Mouse (Mus musculus) thymus, postnatal 25 days (tissue): ENCODE results near the gene Lpar3.
"Not testable (repeated sequence)": the region's sequence is repeated elsewhere in the genome, so short reads cannot be mapped to it uniquely, and the experiment has no call there.

Experiments
- DNase-seq: peaks from one replicate; pipeline ENCODE4 v3.0.0; 2022

Gene Lpar3

DNA sequence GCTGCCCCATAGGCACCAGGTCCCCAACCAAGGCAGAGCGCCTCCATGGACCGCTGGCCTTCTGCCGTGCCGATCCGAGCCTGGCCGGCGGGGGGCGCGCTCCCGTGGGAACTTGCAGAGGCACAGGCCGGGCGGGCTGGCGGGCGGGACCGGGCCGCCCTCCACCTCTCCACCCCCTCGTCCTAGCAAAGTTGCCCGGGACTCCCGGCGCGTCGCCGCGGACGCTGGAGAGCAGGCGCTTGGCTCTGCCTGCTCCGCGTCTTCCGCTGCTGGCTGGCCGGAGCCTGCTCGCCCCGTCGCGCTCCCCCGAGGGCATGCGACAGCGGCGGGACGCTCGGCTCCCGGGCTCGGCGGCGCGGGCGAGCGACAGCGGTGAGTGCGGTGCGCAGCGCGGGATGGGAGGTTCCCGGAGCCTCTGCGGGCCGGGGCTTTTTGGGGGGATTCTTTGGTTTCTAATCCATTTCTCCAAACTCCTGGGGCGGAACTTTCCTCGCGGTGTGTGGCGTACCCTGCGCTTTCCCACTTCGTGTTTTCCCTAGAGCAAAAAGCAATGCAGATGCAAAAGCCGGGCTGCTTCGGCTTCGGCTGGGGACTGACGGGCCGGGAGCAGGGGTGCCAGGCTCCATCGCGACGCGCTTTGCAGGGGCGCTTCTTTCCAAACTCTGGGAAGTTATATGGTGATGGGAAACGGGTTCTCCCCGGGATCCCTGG is at the start of gene Lpar3:
Gene Lpar3 (plus strand): TSS at position 188 of the 711 bp plus-strand sequence.
- DNase-seq: peak; percentile 20

DNA sequence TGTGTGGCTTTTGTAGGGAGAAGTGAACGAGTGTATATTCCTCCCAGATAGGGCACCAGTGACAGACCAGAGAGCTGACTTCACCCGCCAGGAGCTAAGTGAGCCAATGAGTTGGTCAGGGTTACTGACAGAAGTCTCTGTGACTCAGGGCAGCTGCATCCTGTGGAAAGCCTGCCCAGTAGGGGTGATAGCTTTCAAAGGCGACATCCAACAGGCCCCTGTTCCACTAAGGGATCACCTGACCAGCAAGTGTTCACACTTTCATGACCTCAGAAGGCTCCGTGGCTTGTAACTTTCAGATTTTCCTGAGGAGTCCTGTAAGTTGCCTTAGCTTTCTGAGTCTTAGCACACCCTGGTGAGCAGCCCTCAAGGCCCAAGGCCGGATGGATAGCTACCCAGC is 47.7 kb upstream of the Lpar3 start:
- DNase-seq: no peak

DNA sequence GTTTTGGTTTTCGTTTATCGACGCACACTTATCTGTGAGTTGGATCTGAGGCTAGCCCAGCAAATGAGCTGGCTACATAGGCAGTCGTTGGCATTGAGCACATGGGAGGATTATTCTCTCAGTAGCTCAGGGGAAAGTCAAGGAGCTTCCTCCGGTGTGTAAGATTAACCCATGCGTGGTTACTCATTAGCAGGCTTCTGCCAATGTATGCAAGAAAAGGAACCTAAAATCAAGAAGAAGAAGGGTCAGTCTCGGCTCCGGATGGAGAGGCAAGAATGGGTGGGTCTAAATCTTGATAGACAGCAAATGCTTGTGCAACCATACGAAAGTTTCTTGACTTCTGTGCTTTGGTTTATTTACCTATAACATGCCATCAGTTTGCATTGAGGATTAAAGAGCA is 46.5 kb upstream of the Lpar3 start:
- no peak for DNase-seq

DNA sequence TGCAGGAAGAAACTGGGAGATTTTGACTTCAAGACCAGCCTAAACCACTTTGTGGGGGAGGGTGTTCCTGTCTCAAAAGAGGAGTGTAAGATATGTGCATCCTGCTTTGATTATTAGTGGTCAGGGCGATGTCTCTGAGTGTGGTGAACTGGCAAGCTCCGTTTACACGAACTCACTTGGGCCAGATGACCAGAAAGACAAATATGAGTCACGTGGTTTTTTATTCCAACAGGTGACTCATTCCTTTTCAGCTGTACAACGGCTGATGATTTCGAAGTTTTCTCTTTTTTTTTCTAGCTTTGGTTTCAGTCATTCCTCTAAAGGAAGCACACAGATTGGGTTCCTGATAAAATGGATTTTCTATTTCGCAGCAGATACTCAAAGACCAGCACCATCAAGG is 43.5 kb upstream of the Lpar3 start:
- DNase-seq: no peak

DNA sequence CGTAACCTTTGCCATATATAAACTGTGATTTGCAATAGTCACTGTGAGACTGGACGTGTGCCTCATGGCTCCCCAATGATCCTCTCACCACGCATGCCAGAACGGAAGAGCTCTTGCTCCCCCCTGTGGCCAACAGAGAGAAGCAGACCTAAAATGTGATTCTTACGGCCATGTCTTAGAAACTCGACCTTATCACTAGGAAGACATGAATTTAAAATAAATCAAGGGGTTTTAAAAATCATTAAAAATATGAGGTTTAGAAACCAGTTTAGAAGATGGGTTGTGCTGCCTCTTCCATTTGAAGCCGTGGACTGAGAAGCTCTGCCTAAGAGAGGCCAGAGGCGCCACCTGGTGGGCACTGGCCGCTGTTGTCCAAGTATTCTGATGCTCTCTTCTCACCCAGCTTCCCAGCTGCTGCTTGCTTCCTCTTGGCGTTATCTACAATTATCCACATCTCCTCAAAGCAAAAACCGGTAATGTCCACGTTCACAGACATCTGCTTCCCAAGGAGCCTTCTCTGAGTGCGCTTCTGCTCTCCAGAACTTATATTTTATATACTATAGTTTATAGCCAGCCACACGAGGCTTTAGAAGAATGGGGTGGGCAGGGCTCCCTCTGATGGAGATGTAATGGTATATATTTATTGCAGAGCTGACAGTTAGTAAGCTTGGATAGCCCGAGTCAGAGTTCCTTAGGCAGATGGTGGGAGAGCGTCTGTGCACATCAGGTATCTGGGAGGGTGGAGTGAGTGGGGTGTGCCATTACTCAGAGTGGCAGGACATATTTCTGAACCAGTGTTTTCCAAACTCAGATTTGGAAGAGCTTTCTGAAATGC is 42.8 kb upstream of the Lpar3 start:
- DNase-seq: peak; percentile 83

DNA sequence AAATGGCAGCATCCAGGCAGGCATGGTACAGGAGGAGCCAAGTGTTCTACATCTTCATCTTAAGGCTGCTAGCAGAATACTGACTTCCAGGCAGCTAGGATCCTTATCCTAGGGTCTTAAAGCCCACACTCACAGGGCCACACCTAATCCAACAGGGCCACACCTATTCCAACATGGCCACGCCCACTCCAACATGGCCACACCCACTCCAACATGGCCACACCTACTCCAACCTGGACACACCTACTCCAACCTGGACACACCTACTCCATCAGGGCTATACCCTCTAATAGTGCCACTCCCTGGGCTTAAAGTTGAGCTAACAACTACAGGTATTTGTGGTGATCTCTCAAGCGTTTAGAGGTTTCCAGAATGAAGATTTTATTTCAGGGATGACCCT is 40.4 kb upstream of the Lpar3 start:
- DNase-seq: no peak

DNA sequence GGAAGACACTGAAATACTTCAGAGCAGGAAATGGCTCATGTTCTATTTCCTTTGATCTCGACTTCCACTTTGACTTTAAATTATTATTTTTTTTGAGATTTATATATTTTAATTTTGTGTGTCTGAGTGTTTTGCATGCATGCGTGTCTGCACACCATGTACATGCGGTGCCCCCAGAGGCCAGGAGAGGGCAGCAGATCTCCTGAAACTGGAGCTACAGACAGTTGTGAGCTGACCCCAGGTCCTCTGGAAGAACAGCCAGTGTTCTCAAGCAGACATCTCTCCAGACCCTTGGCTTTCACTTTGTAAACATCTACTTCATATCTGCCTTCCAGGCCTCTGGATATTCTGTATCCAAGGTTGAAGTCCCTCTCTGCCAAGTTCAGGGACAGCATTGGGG is 39.8 kb upstream of the Lpar3 start:
- peak; percentile 73 for DNase-seq

DNA sequence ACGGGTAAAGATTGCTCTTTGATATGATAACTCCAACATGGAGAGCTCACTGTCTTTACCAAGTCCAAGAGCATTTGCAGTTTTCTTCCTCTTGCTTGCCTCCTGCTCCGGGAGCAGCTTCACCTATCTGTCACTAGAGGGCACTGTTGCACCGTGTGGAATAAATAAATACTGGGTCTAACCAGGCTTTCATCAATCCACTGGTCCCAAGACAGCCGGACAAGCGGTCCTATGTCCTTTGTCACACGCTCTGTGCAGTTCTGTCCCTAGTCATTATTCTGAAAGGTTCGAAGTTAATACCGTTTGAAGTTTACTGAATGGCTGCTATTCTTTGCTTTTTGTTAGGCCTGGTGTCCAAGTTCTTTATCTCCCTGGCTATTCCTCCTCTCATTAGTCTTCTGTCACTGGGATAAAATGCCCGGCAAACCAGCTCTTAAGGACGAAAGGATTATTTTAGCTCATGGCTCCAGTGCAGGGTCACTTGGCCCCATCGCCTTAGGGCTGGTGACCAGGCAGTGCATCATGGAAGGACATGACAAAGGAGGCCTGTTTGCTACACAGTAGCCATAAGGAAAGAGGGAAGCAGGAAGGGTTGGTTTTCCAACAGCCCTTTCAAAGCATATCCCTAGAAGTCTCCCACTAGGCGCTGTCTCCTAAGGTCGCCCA is 35.6 kb upstream of the Lpar3 start:
- peak; percentile 49 for DNase-seq

DNA sequence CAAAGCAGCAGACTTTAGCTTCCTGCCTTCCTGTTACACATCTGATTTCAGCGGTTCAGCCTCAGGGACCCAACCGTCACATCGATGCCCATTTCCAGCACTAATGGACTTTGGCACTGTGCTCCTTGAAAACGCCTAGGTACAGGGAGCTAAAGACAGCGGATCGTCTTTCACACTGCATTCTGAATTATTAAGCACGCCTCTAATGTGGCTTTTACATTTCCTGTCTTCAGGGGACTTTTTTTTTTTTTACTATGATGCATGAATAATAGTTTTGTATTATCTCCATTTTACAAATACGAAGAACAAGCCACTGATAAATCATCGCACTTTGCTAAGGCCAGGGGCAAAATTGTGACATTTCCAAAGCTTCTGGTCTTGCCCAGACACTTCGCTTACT is 34.7 kb upstream of the Lpar3 start:
- no peak for DNase-seq

DNA sequence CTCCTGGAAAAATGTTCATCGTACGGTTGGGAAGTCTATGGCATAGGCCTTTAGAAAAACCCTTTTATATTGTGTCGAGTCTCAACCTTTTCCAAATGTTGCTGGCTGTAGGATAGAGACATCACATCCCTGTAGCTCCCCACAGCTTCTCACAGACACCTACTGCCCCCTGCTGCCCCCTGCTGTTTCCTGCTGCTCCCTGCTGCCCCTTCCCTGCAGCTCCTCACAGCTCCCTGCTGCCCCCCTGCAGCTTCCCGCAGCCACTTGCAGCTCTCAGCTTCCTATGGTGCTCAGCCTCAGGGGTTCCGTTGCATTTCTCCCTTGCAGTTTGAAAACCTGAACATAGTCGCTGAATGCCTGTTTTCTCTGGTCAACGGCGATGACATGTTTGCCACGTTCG is 30.8 kb upstream of the Lpar3 start:
- peak; percentile 23 for DNase-seq

DNA sequence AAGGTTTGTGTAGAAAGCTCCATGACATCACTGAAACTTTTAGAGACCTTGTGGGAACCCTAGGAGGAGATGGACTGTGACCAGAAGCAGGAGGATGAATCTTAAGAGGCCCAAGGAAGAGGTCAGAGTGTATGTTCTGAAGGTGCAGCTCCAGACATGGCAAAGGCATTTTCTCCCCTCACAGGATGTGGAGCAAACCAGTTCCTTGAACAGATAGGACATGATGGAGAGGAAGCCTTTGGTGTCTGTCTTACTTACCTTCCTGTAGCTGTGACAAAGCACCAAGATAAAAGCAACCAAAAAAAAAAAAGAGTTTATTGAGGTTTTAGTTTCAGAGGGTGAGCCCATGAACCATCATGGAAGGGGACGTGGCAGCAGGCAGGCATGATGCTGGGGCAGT is 28.3 kb upstream of the Lpar3 start:
- DNase-seq: peak; percentile 18

DNA sequence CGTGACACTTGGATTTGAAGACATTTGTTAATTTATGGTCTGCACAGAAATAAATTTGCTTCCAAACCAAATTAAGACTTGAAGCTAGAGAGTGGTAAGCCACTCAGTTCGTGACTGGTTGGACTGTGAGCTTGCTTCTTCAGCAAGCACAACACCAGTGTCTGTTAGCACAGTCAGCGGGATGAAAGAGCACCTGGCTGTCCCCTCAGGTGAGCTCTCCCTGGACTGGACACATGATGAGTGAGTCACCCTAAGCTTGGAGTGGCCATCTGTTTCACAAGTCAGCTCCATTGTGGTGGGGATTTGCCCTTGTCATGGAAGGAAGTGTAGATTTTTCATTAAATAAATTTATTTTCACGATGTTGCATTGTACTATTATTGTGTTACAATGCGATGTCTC is 25.6 kb upstream of the Lpar3 start:
- DNase-seq: no peak

DNA sequence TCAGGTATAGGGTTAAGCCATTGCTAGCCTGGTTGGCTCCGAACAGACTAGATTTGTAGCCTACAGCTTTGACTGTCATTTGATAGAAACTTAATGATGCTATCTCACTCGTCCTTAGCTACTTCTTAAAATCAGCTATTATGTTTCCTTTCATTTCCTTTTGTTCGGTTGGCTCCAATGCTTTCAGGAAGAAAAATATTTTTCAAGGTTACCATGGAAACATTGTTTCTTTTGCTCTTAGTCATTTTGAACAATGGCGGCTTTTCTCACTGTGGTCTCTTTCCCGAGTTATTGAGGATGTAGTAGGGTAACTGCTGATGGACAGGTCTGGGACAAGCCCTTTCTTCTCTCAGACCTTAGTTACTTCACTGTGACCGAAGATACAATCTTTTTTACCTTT is 24.5 kb upstream of the Lpar3 start:
- no peak for DNase-seq

DNA sequence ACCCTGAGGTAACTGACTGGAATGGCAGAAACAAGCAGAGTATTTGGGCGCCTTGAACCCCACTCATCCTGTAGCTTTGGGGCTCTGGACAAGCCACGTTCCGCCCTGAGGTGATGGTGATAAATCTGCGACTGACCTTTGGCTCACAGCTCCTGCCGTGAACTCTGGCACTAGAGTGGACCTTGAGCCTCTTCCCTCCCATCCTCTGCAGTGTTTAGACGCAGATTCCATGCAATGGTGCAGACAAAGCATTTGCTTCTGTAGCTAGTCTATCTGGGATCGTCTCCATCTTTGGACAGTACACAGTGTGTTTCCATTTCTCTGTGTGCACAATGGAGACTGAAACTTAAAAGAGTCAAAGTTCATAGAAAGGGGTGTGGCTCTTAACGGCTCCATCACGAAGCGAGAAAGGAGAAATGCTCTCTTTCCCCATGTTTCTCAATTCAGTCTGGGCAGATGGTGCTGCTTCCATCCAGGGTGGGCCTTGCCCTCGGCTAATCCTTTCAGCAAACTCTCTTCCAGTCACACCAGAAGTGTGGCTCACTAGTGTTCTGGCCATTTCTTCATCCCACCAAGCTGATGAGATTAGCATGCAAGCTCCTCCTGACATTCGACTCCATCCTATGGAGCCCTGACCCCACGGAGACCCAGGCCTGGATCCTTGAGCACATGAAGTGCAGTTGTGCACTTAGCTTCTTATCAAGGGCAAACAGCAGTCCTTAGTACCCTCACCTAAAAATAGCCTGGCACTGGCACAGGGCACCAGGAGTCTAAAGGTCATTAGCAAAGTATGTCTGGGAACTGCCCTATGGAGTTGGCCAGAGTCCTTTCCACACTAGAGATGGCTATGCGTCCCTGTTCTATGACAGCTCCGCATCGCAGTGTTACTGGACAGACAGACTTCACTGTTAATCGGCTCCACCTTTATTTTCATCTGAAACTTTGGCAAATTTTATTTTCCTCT is 23.7 kb upstream of the Lpar3 start:
- no peak for DNase-seq

DNA sequence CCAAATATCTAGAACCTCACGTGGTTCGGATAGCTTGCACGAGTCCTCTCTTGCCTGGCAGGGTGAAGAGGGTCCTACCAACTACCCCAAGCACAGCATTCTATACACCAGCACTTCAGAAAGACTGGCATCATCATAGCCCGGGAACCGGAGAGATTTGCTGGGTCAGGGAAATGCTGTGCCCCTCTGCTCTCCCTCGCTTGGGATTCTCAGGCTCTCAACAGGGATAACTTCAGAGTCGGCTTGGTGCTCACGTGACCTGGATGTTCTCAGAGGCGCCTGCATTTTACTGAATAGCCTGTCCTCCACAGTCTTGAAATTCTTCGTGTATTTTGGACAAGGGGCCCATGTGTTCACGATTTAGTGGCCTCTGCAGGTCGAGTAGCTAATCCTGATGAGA is 23.0 kb upstream of the Lpar3 start:
- no peak for DNase-seq

DNA sequence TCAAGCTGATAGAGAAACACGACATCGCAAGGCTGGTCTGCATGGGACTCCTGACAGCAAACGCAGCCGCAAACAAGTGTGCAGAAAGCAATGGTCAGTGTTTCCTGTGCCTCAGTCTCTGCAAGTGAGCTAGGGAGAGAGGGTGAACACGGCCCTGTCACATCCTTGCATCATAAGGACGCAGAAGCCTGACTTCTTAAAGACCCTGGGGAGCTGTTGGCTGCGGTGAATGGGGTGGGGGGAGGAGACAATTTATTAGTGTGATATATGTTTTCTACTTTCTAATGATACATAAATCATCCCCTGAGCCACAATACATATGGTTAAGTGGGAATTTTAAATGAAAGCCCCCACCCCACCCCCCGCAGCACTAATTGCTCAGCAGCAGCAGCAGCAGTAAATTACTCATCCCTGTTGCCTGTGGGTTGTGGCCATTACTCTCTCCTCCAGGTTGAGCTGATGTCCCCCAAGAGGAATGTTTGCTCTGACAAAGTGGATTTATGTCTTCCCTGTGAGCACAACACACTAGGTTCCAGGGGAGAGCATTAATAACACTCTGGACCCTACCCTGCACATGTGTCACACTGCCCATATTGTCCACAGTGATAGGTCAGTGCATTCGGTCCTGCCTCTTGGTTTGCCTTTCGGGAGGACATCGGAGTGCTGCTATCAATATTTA is 21.8 kb upstream of the Lpar3 start:
- DNase-seq: no peak

DNA sequence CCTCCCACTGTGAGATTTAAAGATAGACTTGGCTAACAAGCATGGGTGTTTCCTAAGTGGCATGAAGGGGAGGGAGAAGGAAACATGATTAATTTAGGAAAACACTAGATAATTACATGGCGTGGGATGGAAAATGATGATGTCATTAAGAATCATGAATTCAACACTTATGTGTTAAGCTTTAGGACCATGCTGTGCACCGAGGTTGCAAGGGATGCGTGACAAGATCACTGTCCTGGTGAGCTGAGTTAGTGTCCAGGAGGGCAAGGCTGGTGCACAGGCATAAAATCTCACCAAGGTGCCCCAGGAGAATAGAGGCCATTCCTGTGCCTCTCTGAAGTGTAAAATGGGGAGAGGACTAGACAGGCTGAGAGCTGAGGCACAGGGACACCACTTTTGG is 21.3 kb upstream of the Lpar3 start:
- DNase-seq: no peak

DNA sequence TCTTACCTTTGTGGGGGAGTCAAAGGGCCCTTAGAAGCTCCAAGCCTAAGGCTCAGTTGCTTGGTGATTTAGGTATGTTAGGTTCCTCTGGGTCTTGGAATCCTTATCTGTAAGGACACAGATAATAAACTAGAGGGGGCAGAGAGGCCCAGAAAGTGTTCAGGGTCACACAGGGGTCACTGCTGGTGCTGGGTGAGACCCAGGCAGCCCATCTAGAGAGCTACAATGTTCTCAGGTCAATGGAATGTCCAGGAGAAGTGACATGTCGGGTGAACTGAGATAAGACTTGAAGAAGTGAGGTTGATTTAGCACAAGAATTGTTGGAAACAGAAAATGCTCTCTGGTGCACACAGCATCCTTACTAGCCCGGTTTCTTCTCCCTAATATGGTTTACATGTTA is 16.4 kb upstream of the Lpar3 start:
- no peak for DNase-seq

DNA sequence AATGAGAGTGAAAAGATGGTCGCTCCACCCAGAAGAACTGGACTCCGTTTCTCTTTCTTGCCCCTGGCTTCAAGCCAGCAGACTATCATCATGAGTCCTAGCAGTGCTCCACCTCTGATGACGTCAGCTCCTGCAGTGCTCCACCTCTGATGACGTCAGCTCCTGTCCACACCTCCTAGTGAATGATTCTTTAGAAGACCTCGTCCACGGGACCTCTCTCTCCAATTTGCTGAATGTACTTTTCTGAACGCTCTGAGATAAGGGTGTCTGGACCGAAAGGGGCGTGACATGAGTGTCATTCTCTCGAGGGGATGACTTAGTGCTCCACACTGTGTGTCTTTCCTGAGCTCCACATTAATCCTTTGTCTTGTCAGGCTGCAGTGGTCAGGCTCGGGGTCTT is 15.5 kb upstream of the Lpar3 start:
- DNase-seq: no peak

DNA sequence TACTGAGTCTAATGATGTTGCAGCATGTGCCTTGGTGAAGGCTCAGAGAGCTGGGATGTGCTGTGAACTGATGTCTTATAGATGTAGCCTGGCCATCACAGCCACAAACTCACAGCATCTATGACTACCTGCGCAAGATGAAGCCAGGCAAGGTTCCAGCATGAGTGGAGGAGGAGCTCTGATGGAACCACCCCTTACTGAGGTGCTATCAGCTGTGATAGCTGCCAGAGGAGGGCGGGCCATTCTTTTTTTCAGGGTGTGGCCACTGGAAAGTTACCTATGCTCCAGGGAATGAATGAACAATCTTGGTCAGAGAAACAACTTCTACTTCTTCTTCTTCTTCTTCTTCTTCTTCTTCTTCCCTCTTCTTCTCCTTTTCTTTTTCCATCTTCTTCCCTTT is 14.1 kb upstream of the Lpar3 start:
- DNase-seq: no peak

DNA sequence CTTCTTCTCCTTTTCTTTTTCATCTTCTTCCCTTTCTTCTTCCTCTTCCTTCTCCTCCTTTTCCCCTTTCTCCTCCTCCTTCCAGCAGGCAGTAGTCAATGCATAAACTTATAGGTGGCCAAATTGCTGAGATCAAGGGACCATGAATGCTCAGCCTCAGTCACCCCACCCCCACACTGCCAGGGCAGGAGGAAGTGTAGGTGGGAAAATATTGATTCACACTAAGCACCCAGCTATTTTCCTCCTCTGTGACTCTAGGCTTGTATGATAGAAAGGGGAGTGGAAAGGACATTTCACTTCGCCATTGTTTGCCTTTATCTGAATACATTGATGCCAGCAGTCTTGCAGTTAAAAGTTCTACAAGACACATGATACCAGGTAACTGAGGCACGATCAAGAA is 13.3 kb upstream of the Lpar3 start:
- no peak for DNase-seq

DNA sequence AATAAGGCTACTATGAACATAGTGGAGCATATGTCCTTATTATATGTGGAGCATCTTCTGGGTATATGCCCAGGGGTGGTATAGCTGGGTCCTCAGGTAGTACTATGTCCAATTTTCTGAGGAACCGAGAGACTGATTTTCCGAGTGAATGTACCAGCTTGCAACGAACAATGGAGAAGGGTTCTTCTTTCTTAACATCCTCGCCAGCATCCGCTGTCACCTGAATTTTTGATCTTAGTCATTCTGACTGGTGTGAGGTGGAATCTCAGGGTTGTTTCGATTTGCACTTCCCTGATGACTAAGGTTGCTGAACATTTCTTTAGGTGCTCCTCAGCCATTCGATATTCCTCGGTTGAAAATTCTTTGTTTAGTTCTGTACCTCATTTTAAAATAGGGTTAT is 11.0 kb upstream of the Lpar3 start:
- DNase-seq: not testable (repeated sequence)
